Comparison of ENCODE assay signal across 8 mouse cellular contexts in the genomic region with DNA sequence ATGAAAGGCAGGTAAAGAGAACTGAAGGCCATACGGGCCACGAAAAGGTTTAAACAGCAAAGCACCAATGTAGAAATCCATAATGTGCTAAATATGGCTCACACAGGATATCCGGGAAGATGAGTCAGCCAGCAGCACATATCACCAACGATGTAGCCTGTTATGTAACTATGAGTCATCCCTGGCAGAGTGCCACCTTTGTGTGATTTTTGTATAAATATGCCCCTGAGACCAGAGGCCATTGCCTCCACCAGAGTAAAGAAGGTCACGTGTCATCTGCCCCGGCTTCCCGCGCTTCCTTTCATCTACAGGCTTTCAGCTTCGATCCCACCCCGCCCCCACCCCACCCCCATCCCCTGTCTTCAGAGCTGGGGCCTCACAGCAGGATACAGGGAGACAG.
DNase-seq lines count a peak whose midpoint lies in the region; ATAC-seq and TF ChIP-seq lines count a peak whose summit lies in the region.

No protein-coding gene starts in this region.

- no peaks in the 10 kb centered on the region for H3K27me3 ChIP-seq in forebrain, embryonic 14.5 days (replicated peaks; ENCODE audit: control insufficient read depth, insufficient read depth, low read length)
- H3K27me3 ChIP-seq in liver, postnatal 0 days (ENCODE audit: insufficient read depth, low read length): no peaks in the 10 kb centered on the region
- H3K27me3 ChIP-seq in neural tube, embryonic 15.5 days (replicated peaks): no peaks in the 10 kb centered on the region

- no peak for TF ChIP-seq CTCF in liver, postnatal 0 days (IDR thresholded peaks at IDR 0.05; ENCODE audit: low read depth)

- ATAC-seq in forebrain, embryonic 14.5 days: no peak
- peak; percentile 87 for ATAC-seq in liver, postnatal 0 days
- no peak for ATAC-seq in neural tube, embryonic 15.5 days (ENCODE audit: low FRiP score)

- H3K9me3 ChIP-seq in forebrain, embryonic 14.5 days (replicated peaks; ENCODE audit: control insufficient read depth, low read length): no peaks in the 10 kb centered on the region
- H3K9me3 ChIP-seq in liver, postnatal 0 days (ENCODE audit: low read length): no peaks in the 10 kb centered on the region
- H3K9me3 ChIP-seq in neural tube, embryonic 15.5 days (replicated peaks): no peaks in the 10 kb centered on the region

- no peaks in the 10 kb centered on the region for H3K4me1 ChIP-seq in forebrain, embryonic 14.5 days (ENCODE audit: control insufficient read depth, insufficient read depth, low read length)
- no peaks in the 10 kb centered on the region for H3K4me1 ChIP-seq in liver, postnatal 0 days (ENCODE audit: insufficient read depth)
- peaks cover 4% of the 10 kb centered on the region for H3K4me1 ChIP-seq in neural tube, embryonic 15.5 days

- no peak overlapping the region for H3K9ac ChIP-seq in forebrain, embryonic 14.5 days (ENCODE audit: low read length)
- H3K9ac ChIP-seq in liver, postnatal 0 days (replicated peaks): no peak overlapping the region
- H3K9ac ChIP-seq in neural tube, embryonic 15.5 days (replicated peaks): no peak overlapping the region

- H3K4me2 ChIP-seq in forebrain, embryonic 14.5 days (ENCODE audit: low read length): no peak overlapping the region
- H3K4me2 ChIP-seq in liver, postnatal 0 days (ENCODE audit: low read depth, low read length): peak overlapping the region; percentile 11; the same call in 1 of the 2 replicates
- peak overlapping the region; percentile 20; the same call in 1 of the 2 replicates for H3K4me2 ChIP-seq in neural tube, embryonic 15.5 days

- intact Hi-C loops in heart, postnatal 10 days (cut with DNase I): no loop called here

- DNase-seq in CD4-positive helper T cell, adult 2 months (ENCODE audit: low read depth, low spot score): peak; percentile 88
- peak; percentile 89 for DNase-seq in adrenal gland, postnatal 10 days
- peak; percentile 61 for DNase-seq in forebrain, embryonic 14.5 days (ENCODE audit: low spot score)
- peak; percentile 90 to 91 for DNase-seq in heart, postnatal 10 days
- DNase-seq in layer of hippocampus, adult 11-12 months (ENCODE audit: low spot score): peak; percentile 53
- DNase-seq in liver, postnatal 0 days: peak; percentile 79
- DNase-seq in thymus, postnatal 10 days (ENCODE audit: low spot score in 2 of 2): peak; percentile 39 to 43

- no peak overlapping the region for H3K27ac ChIP-seq in forebrain, embryonic 14.5 days (ENCODE audit: low read depth, low read length)
- no peak overlapping the region for H3K27ac ChIP-seq in liver, postnatal 0 days (ENCODE audit: low read depth)
- no peak overlapping the region for H3K27ac ChIP-seq in neural tube, embryonic 15.5 days (replicated peaks)

- WGBS in forebrain, embryonic 14.5 days: 56% methylated on average over 10 of the region's 10 CpGs
- WGBS in liver, postnatal 0 days (ENCODE audit: insufficient replicate concordance): 15% methylated on average over 10 of the region's 10 CpGs
- 30% methylated on average over 10 of the region's 10 CpGs for WGBS in neural tube, embryonic 15.5 days

- no peaks in the 10 kb centered on the region for H3K36me3 ChIP-seq in forebrain, embryonic 14.5 days (ENCODE audit: control insufficient read depth, insufficient read depth, low read length)
- H3K36me3 ChIP-seq in liver, postnatal 0 days (replicated peaks; ENCODE audit: insufficient read depth, low read length): no peaks in the 10 kb centered on the region
- no peaks in the 10 kb centered on the region for H3K36me3 ChIP-seq in neural tube, embryonic 15.5 days

- TF ChIP-seq EP300 in liver, postnatal 0 days (IDR thresholded peaks at IDR 0.05; ENCODE audit: low read depth): peak; percentile 79

- no peak overlapping the region for H3K4me3 ChIP-seq in forebrain, embryonic 14.5 days (ENCODE audit: low read depth, low read length)
- no peak overlapping the region for H3K4me3 ChIP-seq in liver, postnatal 0 days (ENCODE audit: low read depth, low read length)
- H3K4me3 ChIP-seq in neural tube, embryonic 15.5 days (replicated peaks): no peak overlapping the region
